Mouse (Mus musculus) midbrain, embryonic 14.5 days (tissue): ENCODE results near the gene Gm4559. TPM values are rescaled to one million over a fixed set of nuclear protein-coding genes. Genes with fewer than 3 reads are reported as not detected.
"Not testable (repeated sequence)": the region's sequence is repeated elsewhere in the genome, so short reads cannot be mapped to it uniquely, and the experiment has no call there.

Experiments used
- ATAC-seq: fragments of 200-750 bp; cut with Nextera tagmentation; 2 replicates; pipeline ENCODE4 v1.8.0; 2017; ENCODE audit warnings: moderate number of reproducible peaks, moderate library complexity; ENCODE audit not compliant: low FRiP score, low TSS enrichment
- DNase-seq: peaks from one replicate; pipeline ENCODE4 v3.0.0-alpha.2; 2015
- H3K27ac ChIP-seq: fragments of 300-500 bp; sonication (generic); replicated peaks from 2 replicates; pipeline ENCODE4 v1.5.1; 2014; ENCODE audit warnings: mild to moderate bottlenecking, low read depth, low read length, moderate library complexity
- H3K27me3 ChIP-seq: fragments of 300-500 bp; sonication (generic); 2 replicates; pipeline ENCODE4 v1.6.1; 2014; ENCODE audit warnings: low read length, control low read depth, mixed read lengths; ENCODE audit not compliant: control insufficient read depth, insufficient read depth
- H3K36me3 ChIP-seq: fragments of 300-500 bp; sonication (generic); 2 replicates; pipeline ENCODE4 v1.6.1; 2014; ENCODE audit warnings: low read length, control low read depth; ENCODE audit not compliant: control insufficient read depth, insufficient read depth
- H3K4me1 ChIP-seq: fragments of 300-500 bp; sonication (generic); 2 replicates; pipeline ENCODE4 v1.6.1; 2014; ENCODE audit warnings: mild to moderate bottlenecking, antibody characterized with exemption, low read length, control low read depth; ENCODE audit not compliant: control insufficient read depth, insufficient read depth
- H3K4me2 ChIP-seq: fragments of 300-500 bp; sonication (generic); 2 replicates; pipeline ENCODE4 v1.6.1; 2014; ENCODE audit warnings: mild to moderate bottlenecking, low read length, moderate library complexity
- H3K4me3 ChIP-seq: fragments of 300-500 bp; sonication (generic); replicated peaks from 2 replicates; pipeline ENCODE4 v1.5.1; 2014; ENCODE audit warnings: low read depth, low read length
- H3K9ac ChIP-seq: fragments of 300-500 bp; sonication (generic); replicated peaks from 2 replicates; pipeline ENCODE4 v1.6.1; 2014; ENCODE audit warnings: mild to moderate bottlenecking, low read length, moderate library complexity
- H3K9me3 ChIP-seq: fragments of 300-500 bp; sonication (generic); 2 replicates; pipeline ENCODE4 v1.6.1; 2016; ENCODE audit warnings: low read length, control low read depth, mixed read lengths; ENCODE audit not compliant: control insufficient read depth
- WGBS: fragments of 180-500 bp; shearing (Covaris S2); extraction: QIAGEN DNeasy Blood & Tissue Kit; methylation state at CpG from one replicate; pipeline ENCODE4 v1.1.7; 2014; 5-methylcytosine and 5-hydroxymethylcytosine counted together
- polyA plus RNA-seq: library from polyadenylated mRNA; unstranded; fragments of >200 nt; fragmentation: Nextera tagmentation; extraction: Ambion mirVana; gene quantifications from 2 replicates; pipeline ENCODE4 v1.2.1, GENCODE M21; 2014

Gm4559 gene
- polyA plus RNA-seq, 1 experiment from 2014 or later = not detected

- peak overlapping the region; percentile 81 for H3K4me2 ChIP-seq
- DNase-seq (peak; percentile 79), ATAC-seq (peak; percentile 70)
- peaks cover 4% of the 10 kb centered on the region; the same call in 1 of the 2 replicates for H3K27me3 ChIP-seq
- H3K27ac ChIP-seq = peak overlapping the region; percentile 66
- peaks cover 7% of the 10 kb centered on the region; the same call in 1 of the 2 replicates for H3K4me1 ChIP-seq
- peak overlapping the region; percentile 42 for H3K9ac ChIP-seq
- H3K4me3 ChIP-seq = peak overlapping the region; percentile 55
- H3K36me3 ChIP-seq = no peaks in the 10 kb centered on the region
- H3K9me3 ChIP-seq = no peaks in the 10 kb centered on the region
- 24% methylated on average over 23 of the region's 23 CpGs for WGBS
Measured at GRCm38 (mm10) chr7:142285130-142285835, 11.1 kb upstream of the Gm4559 start.

GRCm38 (mm10) chr7:142284615-142285080 lies 10.5 kb upstream of the Gm4559 start:
- ATAC-seq (peak; percentile 74), DNase-seq (peak; percentile 99)
- H3K27ac ChIP-seq = peak overlapping the region; percentile 66
- H3K27me3 ChIP-seq = peaks cover 4% of the 10 kb centered on the region; the same call in 1 of the 2 replicates
- no peaks in the 10 kb centered on the region for H3K36me3 ChIP-seq
- peak overlapping the region; percentile 81 for H3K4me2 ChIP-seq
- peaks cover 7% of the 10 kb centered on the region; the same call in 1 of the 2 replicates for H3K4me1 ChIP-seq
- no peaks in the 10 kb centered on the region for H3K9me3 ChIP-seq
- under 1% methylated on average over 19 of the region's 19 CpGs for WGBS
- H3K9ac ChIP-seq = peak overlapping the region; percentile 55
- peak overlapping the region; percentile 55 for H3K4me3 ChIP-seq

- no peaks in the 10 kb centered on the region for H3K9me3 ChIP-seq
- peak overlapping the region; percentile 55 for H3K4me3 ChIP-seq
- WGBS = under 1% methylated on average over 38 of the region's 38 CpGs
- ATAC-seq (peak; percentile 68; the same call in 1 of the 2 replicates), DNase-seq (peak; percentile 74)
- H3K27ac ChIP-seq = peak overlapping the region; percentile 63
- peak overlapping the region; percentile 55 for H3K9ac ChIP-seq
- peaks cover 4% of the 10 kb centered on the region; the same call in 1 of the 2 replicates for H3K27me3 ChIP-seq
- H3K4me1 ChIP-seq = peaks cover 7% of the 10 kb centered on the region; the same call in 1 of the 2 replicates
- no peaks in the 10 kb centered on the region for H3K36me3 ChIP-seq
- H3K4me2 ChIP-seq = peak overlapping the region; percentile 81
Measured at GRCm38 (mm10) chr7:142284023-142284591, 9.9 kb upstream of the Gm4559 start.

- not testable (repeated sequence) for H3K36me3 ChIP-seq, H3K27ac ChIP-seq, H3K9me3 ChIP-seq, ATAC-seq, H3K4me2 ChIP-seq, H3K9ac ChIP-seq, H3K27me3 ChIP-seq, H3K4me1 ChIP-seq, H3K4me3 ChIP-seq, DNase-seq
- WGBS = 23% methylated on average over 2 of the region's 2 CpGs
Measured at GRCm38 (mm10) chr7:142282847-142283246, 8.7 kb upstream of the Gm4559 start.

GRCm38 (mm10) chr7:142279291-142279690 lies 5.1 kb upstream of the Gm4559 start:
- H3K4me1 ChIP-seq, DNase-seq, H3K4me2 ChIP-seq, H3K27ac ChIP-seq, H3K36me3 ChIP-seq, ATAC-seq, H3K4me3 ChIP-seq, H3K9ac ChIP-seq, H3K9me3 ChIP-seq, H3K27me3 ChIP-seq: not testable (repeated sequence)
- WGBS = 82% methylated on average over 1 of the region's 1 CpGs

- H3K4me2 ChIP-seq, H3K27ac ChIP-seq, H3K9me3 ChIP-seq, H3K4me1 ChIP-seq, H3K4me3 ChIP-seq, ATAC-seq, H3K27me3 ChIP-seq, H3K9ac ChIP-seq, H3K36me3 ChIP-seq: not testable (repeated sequence)
- peak; percentile 84 for DNase-seq
- 2% methylated on average over 3 of the region's 3 CpGs for WGBS
Measured at GRCm38 (mm10) chr7:142278183-142278582, 4.0 kb upstream of the Gm4559 start.

GRCm38 (mm10) chr7:142258254-142258653 lies 15.9 kb downstream of the Gm4559 start, which contains the start of gene Gm2431:
TSS of gene Gm2431 (minus strand) at chr7:142258354.
- not testable (repeated sequence) for H3K9me3 ChIP-seq, DNase-seq, H3K4me3 ChIP-seq, H3K36me3 ChIP-seq, H3K27ac ChIP-seq, H3K4me1 ChIP-seq, H3K9ac ChIP-seq, ATAC-seq, H3K4me2 ChIP-seq, H3K27me3 ChIP-seq
- 80% methylated on average over 1 of the region's 1 CpGs for WGBS

- ATAC-seq (no peak), DNase-seq (peak; percentile 80)
- Histone ChIP-seq H3K4me1 (no peaks in the 10 kb centered on the region), H3K9ac (no peak overlapping the region), H3K27me3 (no peaks in the 10 kb centered on the region), H3K9me3 (no peaks in the 10 kb centered on the region), H3K4me3 (no peak overlapping the region), H3K36me3 (no peaks in the 10 kb centered on the region), H3K27ac (no peak overlapping the region), H3K4me2 (no peak overlapping the region)
- WGBS = 0% methylated on average over 2 of the region's 2 CpGs
Measured at GRCm38 (mm10) chr7:142255517-142255916, 18.6 kb downstream of the Gm4559 start.
